Mouse (Mus musculus) neural tube, embryonic 13.5 days (tissue): Measurements from ENCODE around the gene Nans. TPM values are rescaled to one million over a fixed set of nuclear protein-coding genes. Genes with fewer than 3 reads are reported as not detected.

Experiments used
- ATAC-seq: fragments of 200-750 bp; cut with Nextera tagmentation; 2 replicates; pipeline ENCODE4 v1.8.0; 2017; ENCODE audit warnings: low read depth, mild to moderate bottlenecking, moderate TSS enrichment, moderate library complexity
- H3K27ac ChIP-seq: fragments of 300-500 bp; sonication (generic); replicated peaks from 2 replicates; pipeline ENCODE4 v1.5.1; 2015; ENCODE audit warnings: moderate library complexity, mild to moderate bottlenecking, inconsistent platforms
- H3K27me3 ChIP-seq: fragments of 300-500 bp; sonication (generic); 2 replicates; pipeline ENCODE4 v1.6.1; 2015; ENCODE audit warnings: mild to moderate bottlenecking, inconsistent platforms
- H3K36me3 ChIP-seq: fragments of 300-500 bp; sonication (generic); 2 replicates; pipeline ENCODE4 v1.6.1; 2015; ENCODE audit warnings: mild to moderate bottlenecking, inconsistent platforms
- H3K4me1 ChIP-seq: fragments of 300-500 bp; sonication (generic); replicated peaks from 2 replicates; pipeline ENCODE4 v1.6.1; 2015; ENCODE audit warnings: inconsistent platforms
- H3K4me2 ChIP-seq: fragments of 300-500 bp; sonication (generic); 2 replicates; pipeline ENCODE4 v1.6.1; 2015; ENCODE audit warnings: inconsistent platforms, mild to moderate bottlenecking, moderate library complexity
- H3K4me3 ChIP-seq: fragments of 300-500 bp; sonication (generic); 2 replicates; pipeline ENCODE4 v1.5.1; 2015; ENCODE audit warnings: mild to moderate bottlenecking, inconsistent platforms
- H3K9ac ChIP-seq: fragments of 300-500 bp; sonication (generic); 2 replicates; pipeline ENCODE4 v1.6.1; 2015; ENCODE audit warnings: moderate library complexity, mild to moderate bottlenecking, inconsistent platforms
- H3K9me3 ChIP-seq: fragments of 300-500 bp; sonication (generic); 2 replicates; pipeline ENCODE4 v1.6.1; 2016; ENCODE audit warnings: inconsistent platforms
- WGBS: fragments of 180-500 bp; shearing (Covaris S2); methylation state at CpG from one replicate; pipeline ENCODE4 v1.1.7; 2015; 5-methylcytosine and 5-hydroxymethylcytosine counted together
- polyA plus RNA-seq: library from polyadenylated mRNA; unstranded; fragments of >200 nt; fragmentation: Nextera tagmentation; extraction: Ambion mirVana; gene quantifications from 2 replicates; pipeline ENCODE4 v1.2.1, GENCODE M21; 2015

The Nans gene
- polyA plus RNA-seq, 1 experiment from 2014 or later = 72.2 TPM

GRCm38 (mm10) chr4:46493071-46493470, 4.0 kb downstream of the Nans start:
- no peak overlapping the region for H3K4me2 ChIP-seq
- H3K27ac ChIP-seq = no peak overlapping the region
- H3K36me3 ChIP-seq = peaks cover 45% of the 10 kb centered on the region
- peaks cover 15% of the 10 kb centered on the region for H3K4me1 ChIP-seq
- H3K9ac ChIP-seq = no peak overlapping the region
- no peak overlapping the region for H3K4me3 ChIP-seq
- 94% methylated on average over 6 of the region's 6 CpGs for WGBS
- no peaks in the 10 kb centered on the region for H3K9me3 ChIP-seq
- no peak for ATAC-seq
- no peaks in the 10 kb centered on the region for H3K27me3 ChIP-seq

GRCm38 (mm10) chr4:46495543-46495942, 6.5 kb downstream of the Nans start:
- Histone ChIP-seq H3K4me3 (no peak overlapping the region), H3K9me3 (no peaks in the 10 kb centered on the region), H3K4me1 (peaks cover 4% of the 10 kb centered on the region; the same call in 1 of the 2 replicates), H3K36me3 (peaks cover 58% of the 10 kb centered on the region), H3K27me3 (no peaks in the 10 kb centered on the region), H3K9ac (no peak overlapping the region), H3K27ac (no peak overlapping the region), H3K4me2 (no peak overlapping the region)
- ATAC-seq = no peak
- WGBS = 89% methylated on average over 12 of the region's 12 CpGs

GRCm38 (mm10) chr4:46497286-46497892, 8.3 kb downstream of the Nans start:
- no peaks in the 10 kb centered on the region for H3K9me3 ChIP-seq
- no peak overlapping the region for H3K4me3 ChIP-seq
- no peak overlapping the region for H3K9ac ChIP-seq
- WGBS = 43% methylated on average over 4 of the region's 4 CpGs
- no peak for ATAC-seq
- peaks cover 72% of the 10 kb centered on the region for H3K36me3 ChIP-seq
- no peaks in the 10 kb centered on the region for H3K4me1 ChIP-seq
- H3K27me3 ChIP-seq = no peaks in the 10 kb centered on the region
- H3K27ac ChIP-seq = no peak overlapping the region
- no peak overlapping the region for H3K4me2 ChIP-seq

GRCm38 (mm10) chr4:46498511-46498910, 9.5 kb downstream of the Nans start:
- no peaks in the 10 kb centered on the region for H3K27me3 ChIP-seq
- no peaks in the 10 kb centered on the region for H3K4me1 ChIP-seq
- no peak overlapping the region for H3K9ac ChIP-seq
- no peak for ATAC-seq
- WGBS = 45% methylated on average over 3 of the region's 3 CpGs
- no peak overlapping the region for H3K4me3 ChIP-seq
- no peak overlapping the region for H3K4me2 ChIP-seq
- no peak overlapping the region for H3K27ac ChIP-seq
- H3K36me3 ChIP-seq = peaks cover 66% of the 10 kb centered on the region
- H3K9me3 ChIP-seq = no peaks in the 10 kb centered on the region

- H3K27me3 ChIP-seq = no peaks in the 10 kb centered on the region
Observed at GRCm38 (mm10) chr4:46498976-46499375, 9.9 kb downstream of the Nans start.

GRCm38 (mm10) chr4:46502606-46503502, 13.8 kb downstream of the Nans start:
- Histone ChIP-seq H3K4me1 (peaks cover 21% of the 10 kb centered on the region; the same call in 1 of the 2 replicates), H3K27me3 (peaks cover 22% of the 10 kb centered on the region), H3K36me3 (peaks cover 32% of the 10 kb centered on the region), H3K9ac (no peak overlapping the region), H3K9me3 (no peaks in the 10 kb centered on the region), H3K4me3 (no peak overlapping the region), H3K27ac (no peak overlapping the region), H3K4me2 (no peak overlapping the region)
- 60% methylated on average over 16 of the region's 16 CpGs for WGBS
- no peak for ATAC-seq

More at GRCm38 (mm10) chr4:46498976-46499375, 9.9 kb downstream of the Nans start:
- WGBS = 12% methylated on average over 4 of the region's 4 CpGs
- H3K9ac ChIP-seq = no peak overlapping the region
- no peak overlapping the region for H3K4me3 ChIP-seq
- no peak overlapping the region for H3K27ac ChIP-seq
- H3K36me3 ChIP-seq = peaks cover 62% of the 10 kb centered on the region
- ATAC-seq = no peak
- no peak overlapping the region for H3K4me2 ChIP-seq
- no peaks in the 10 kb centered on the region for H3K9me3 ChIP-seq
- H3K4me1 ChIP-seq = no peaks in the 10 kb centered on the region

GRCm38 (mm10) chr4:46503881-46504280, 14.8 kb downstream of the Nans start:
- H3K4me2 ChIP-seq = no peak overlapping the region
- peaks cover 32% of the 10 kb centered on the region for H3K36me3 ChIP-seq
- H3K9ac ChIP-seq = no peak overlapping the region
- ATAC-seq = no peak
- WGBS = 77% methylated on average over 3 of the region's 3 CpGs
- no peak overlapping the region for H3K27ac ChIP-seq
- peaks cover 21% of the 10 kb centered on the region; the same call in 1 of the 2 replicates for H3K4me1 ChIP-seq
- peaks cover 22% of the 10 kb centered on the region for H3K27me3 ChIP-seq
- no peaks in the 10 kb centered on the region for H3K9me3 ChIP-seq
- H3K4me3 ChIP-seq = no peak overlapping the region

GRCm38 (mm10) chr4:46505361-46506057, 16.5 kb downstream of the Nans start:
- no peak for ATAC-seq
- H3K9me3 ChIP-seq = no peaks in the 10 kb centered on the region
- peaks cover 20% of the 10 kb centered on the region for H3K36me3 ChIP-seq
- H3K9ac ChIP-seq = no peak overlapping the region
- peaks cover 22% of the 10 kb centered on the region for H3K27me3 ChIP-seq
- H3K4me1 ChIP-seq = peaks cover 21% of the 10 kb centered on the region; the same call in 1 of the 2 replicates
- no peak overlapping the region for H3K4me3 ChIP-seq
- no peak overlapping the region for H3K4me2 ChIP-seq
- WGBS = 55% methylated on average over 8 of the region's 8 CpGs
- H3K27ac ChIP-seq = no peak overlapping the region

GRCm38 (mm10) chr4:46506801-46507610, 18.0 kb downstream of the Nans start:
- Histone ChIP-seq H3K9ac (peak overlapping the region; percentile 82), H3K4me3 (peak overlapping the region; percentile 66), H3K36me3 (peaks cover 10% of the 10 kb centered on the region), H3K4me1 (peaks cover 21% of the 10 kb centered on the region; the same call in 1 of the 2 replicates), H3K4me2 (peak overlapping the region; percentile 79), H3K27ac (peak overlapping the region; percentile 84), H3K9me3 (no peaks in the 10 kb centered on the region), H3K27me3 (peaks cover 22% of the 10 kb centered on the region)
- peak; percentile 98 for ATAC-seq
- under 1% methylated on average over 92 of the region's 94 CpGs for WGBS

- Histone ChIP-seq H3K36me3 (peaks cover under 1% of the 10 kb centered on the region), H3K9me3 (no peaks in the 10 kb centered on the region), H3K27me3 (peaks cover 22% of the 10 kb centered on the region), H3K9ac (no peak overlapping the region), H3K4me3 (peak overlapping the region; percentile 66; the same call in 1 of the 2 replicates), H3K4me1 (peaks cover 21% of the 10 kb centered on the region; the same call in 1 of the 2 replicates), H3K4me2 (peak overlapping the region; percentile 79), H3K27ac (no peak overlapping the region)
- peak; percentile 52 for ATAC-seq
- 10% methylated on average over 16 of the region's 16 CpGs for WGBS
Observed at GRCm38 (mm10) chr4:46507736-46508460, 18.9 kb downstream of the Nans start.

- Histone ChIP-seq H3K4me1 (no peaks in the 10 kb centered on the region), H3K27ac (no peak overlapping the region), H3K4me2 (no peak overlapping the region), H3K9me3 (no peaks in the 10 kb centered on the region; the same call in 1 of the 2 replicates), H3K36me3 (no peaks in the 10 kb centered on the region), H3K27me3 (no peaks in the 10 kb centered on the region), H3K4me3 (no peak overlapping the region), H3K9ac (no peak overlapping the region)
- WGBS = 88% methylated on average over 2 of the region's 2 CpGs
- no peak for ATAC-seq
Observed at GRCm38 (mm10) chr4:46520491-46520890, 31.4 kb downstream of the Nans start.
